Mouse (Mus musculus) ovary, adult 18-20 months (tissue): ENCODE results near the gene Trim14.
"Not testable (repeated sequence)": the region's sequence is repeated elsewhere in the genome, so short reads cannot be mapped to it uniquely, and the experiment has no call there.

Experiments used
- DNase-seq: peaks from one replicate; pipeline ENCODE4 v3.0.0; 2022; ENCODE audit warnings: low spot score, mixed read lengths

Gene Trim14

DNA sequence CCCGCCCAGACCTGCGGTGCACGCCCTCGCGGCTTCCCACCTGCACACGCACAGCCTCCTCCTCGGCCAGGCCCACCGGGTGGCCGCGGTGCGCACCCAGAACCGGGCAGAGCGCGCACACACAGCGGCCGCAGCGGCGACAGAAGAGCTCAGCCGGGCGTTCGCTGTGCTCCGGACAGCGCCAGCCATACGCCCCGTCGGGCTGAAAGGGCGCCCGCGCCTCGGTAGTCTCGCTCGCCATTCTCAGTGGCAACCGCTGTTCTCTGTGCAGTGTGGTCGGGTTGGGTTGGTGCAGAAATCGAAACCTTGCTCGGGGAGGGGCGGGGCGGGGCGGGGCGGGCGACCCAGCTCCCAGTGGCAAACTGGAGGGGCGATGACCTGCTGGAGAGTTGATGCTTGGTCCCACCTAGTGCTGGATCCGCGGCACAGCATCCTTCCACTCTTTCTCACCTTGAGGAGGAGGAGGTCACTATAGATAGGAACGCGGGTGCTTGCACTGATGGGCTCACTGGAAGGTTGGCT lies at the start of gene Trim14:
TSS of gene Trim14 (minus strand) at position 302 of the 522 bp plus-strand sequence.
- DNase-seq, result no peak

DNA sequence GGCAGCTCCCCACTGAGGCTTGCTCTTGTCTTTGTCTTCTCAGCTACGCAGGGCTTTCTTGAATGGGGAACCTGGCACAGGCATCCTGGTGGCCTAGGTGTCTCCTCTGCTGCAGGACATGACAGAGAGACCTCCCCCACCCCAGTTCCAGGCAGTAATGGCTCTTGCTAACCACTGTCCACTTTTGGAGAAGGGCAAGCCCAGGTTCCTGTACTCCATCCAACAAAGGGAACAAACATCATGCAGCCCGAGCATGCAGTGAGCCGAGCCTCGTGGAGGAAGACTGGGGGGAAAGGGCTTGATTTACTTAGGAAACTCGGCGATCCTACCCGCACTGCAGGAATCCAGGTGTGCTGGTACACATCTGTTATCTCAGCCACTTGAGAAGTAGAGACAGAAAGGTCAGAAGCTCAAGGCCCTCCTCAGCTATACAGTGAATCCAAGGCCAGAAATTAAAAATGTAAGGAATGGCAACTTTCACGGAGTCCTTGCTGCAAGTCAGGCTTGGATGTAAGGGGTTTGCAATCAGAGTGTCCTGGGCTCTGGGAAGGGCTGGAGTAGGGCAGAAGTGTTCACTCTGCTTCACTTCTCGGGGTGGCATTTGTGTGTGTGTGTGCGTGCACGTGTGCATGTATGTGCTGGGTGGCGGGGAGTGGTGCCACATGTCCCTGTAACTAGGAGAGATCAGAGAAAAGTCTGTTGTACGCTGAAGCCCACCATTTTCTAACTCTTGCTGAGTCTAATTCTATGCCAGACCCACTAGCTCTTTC lies 49.3 kb upstream of the Trim14 start:
- no peak for DNase-seq

DNA sequence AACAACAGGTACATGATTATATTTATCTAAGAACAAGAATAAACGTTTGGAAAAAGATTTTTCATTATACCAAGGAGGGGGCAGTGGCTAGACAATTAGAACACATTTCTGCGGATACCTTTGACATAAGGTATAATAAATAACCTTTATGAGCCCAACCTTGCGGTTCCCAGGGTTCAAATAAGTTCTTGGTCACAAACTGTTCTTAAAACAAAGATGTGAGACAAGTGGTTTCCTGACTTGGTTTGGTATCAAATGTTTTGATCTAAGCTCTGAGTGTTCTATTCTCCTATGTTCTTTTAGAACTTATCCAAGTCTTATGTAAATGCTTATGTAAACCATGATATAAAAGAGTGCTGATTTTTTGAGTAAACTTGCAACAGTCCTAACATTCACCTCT lies 48.6 kb upstream of the Trim14 start:
- not testable (repeated sequence) for DNase-seq

DNA sequence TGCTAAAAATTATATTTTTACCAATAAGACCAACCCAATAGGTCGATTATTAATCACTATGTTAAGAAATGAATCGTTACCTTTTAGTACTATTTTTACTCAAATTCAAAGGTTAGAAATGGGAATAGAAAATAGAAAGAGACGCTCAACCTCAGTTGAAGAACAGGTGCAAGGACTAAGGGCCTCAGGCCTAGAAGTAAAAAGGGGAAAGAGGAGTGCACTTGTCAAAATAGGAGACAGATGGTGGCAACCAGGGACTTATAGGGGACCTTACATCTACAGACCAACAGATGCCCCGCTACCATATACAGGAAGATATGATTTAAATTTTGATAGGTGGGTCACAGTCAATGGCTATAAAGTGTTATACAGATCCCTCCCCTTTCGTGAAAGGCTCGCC lies 48.1 kb upstream of the Trim14 start:
- DNase-seq, result not testable (repeated sequence)

DNA sequence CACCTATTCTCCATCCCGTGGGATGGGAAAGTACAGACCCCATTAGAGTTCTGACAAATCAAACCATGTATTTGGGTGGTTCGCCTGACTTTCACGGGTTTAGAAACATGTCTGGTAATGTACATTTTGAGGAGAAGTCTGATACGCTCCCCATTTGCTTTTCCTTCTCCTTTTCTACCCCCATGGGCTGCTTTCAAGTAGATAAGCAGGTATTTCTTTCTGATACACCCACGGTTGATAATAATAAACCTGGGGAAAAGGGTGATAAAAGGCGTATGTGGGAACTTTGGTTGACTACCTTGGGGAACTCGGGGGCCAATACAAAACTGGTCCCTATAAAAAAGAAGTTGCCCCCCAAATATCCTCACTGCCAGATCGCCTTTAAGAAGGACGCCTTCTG lies 46.1 kb upstream of the Trim14 start:
- DNase-seq, result not testable (repeated sequence)

DNA sequence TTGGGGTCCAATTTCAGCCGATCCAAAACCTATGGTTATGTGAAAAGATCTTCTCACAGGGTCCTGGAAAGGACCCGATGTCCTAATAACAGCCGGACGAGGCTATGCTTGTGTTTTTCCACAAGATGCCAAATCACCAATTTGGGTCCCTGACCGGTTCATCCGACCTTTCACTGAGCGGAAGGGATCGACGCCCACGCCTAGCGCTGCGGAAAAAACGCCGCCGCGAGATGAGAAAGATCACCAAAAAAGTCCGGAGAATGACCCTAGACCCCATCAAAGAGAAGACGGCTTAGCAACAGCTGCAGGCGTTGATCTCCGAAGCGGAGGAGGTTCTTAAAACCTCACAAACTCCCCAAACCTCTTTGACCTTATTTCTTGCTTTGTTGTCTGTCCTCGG lies 45.6 kb upstream of the Trim14 start:
- not testable (repeated sequence) for DNase-seq

DNA sequence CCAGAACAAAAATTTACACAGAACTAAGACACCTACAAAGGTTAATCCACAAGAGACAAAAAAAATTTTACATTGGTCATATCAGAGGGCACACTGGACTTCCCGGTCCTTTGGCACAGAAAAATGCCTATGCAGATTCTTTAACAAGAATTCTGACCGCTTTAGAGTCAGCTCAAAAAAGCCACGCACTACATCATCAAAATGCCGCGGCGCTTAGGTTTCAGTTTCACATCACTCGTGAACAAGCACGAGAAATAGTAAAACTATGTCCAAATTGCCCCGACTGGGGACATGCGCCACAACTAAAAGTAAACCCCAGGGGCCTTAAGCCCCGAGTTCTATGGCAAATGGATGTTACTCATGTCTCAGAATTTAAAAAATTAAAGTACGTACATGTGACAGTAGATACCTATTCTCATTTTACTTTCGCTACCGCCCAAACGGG lies 44.9 kb upstream of the Trim14 start:
- not testable (repeated sequence) for DNase-seq

DNA sequence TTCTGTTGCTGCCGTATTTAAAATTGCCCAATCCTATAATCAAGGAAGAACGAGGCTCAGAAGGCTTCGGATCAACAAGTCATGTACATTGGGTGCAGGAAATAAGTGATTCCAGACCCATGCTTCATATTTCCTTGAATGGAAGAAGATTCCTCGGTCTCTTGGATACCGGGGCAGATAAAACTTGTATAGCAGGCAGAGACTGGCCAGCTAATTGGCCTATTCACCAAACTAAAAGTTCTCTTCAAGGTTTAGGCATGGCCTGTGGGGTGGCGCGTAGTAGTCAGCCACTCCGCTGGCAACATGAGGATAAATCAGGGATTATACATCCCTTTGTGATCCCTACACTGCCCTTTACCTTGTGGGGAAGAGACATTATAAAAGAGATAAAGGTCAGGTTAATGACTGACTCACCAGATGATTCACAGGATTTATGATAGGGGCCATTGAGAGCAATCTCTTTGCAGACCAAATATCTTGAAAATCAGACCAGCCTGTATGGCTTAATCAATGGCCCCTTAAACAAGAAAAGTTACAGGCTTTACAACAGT lies 42.9 kb upstream of the Trim14 start:
- not testable (repeated sequence) for DNase-seq

DNA sequence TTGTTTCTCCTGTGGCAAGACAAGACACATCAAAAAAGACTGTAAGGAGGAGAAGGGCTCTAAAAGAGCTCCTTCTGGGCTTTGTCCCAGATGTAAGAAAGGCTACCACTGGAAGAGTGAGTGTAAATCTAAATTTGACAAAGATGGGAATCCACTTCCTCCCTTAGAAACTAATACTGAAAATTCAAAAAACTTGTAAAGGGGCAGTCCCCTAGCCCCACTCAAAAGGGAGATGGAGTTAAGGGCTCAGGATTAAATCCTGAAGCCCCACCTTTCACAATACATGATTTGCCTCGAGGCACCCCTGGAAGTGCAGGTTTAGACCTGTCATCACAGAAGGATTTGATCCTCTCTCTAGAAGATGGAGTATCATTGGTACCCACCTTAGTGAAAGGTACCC lies 42.3 kb upstream of the Trim14 start:
- no peak for DNase-seq

DNA sequence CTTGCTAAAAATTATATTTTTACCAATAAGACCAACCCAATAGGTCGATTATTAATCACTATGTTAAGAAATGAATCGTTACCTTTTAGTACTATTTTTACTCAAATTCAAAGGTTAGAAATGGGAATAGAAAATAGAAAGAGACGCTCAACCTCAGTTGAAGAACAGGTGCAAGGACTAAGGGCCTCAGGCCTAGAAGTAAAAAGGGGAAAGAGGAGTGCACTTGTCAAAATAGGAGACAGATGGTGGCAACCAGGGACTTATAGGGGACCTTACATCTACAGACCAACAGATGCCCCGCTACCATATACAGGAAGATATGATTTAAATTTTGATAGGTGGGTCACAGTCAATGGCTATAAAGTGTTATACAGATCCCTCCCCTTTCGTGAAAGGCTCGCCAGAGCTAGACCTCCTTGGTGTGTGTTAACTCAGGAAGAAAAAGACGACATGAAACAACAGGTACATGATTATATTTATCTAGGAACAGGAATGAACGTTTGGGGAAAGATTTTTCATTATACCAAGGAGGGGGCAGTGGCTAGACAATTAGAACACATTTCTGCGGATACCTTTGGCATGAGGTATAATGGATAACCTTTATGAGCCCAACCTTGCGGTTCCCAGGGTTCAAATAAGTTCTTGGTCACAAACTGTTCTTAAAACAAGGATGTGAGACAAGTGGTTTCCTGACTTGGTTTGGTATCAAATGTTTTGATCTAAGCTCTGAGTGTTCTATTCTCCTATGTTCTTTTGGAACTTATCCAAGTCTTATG lies 39.8 kb upstream of the Trim14 start:
- not testable (repeated sequence) for DNase-seq

DNA sequence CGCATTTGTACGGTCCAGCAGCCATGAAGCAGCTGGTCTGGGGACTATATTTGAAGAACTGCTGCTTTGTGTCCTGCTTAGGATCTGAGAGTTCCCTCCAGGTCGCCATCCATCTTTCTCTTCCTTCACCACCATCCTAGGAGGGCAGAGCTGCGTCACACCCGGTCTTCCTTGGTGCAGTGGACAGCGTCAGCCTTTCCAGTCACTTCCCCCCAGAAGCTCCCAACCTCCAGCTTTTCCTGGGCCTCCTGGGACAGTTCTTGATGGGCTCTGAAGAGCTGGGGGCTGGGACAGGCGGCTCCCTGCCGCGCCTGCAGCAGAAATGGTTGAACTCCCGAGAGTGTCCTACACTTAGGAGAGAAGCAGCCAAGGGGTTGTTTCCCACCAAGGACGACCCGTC lies 38.9 kb upstream of the Trim14 start:
- DNase-seq, result no peak

DNA sequence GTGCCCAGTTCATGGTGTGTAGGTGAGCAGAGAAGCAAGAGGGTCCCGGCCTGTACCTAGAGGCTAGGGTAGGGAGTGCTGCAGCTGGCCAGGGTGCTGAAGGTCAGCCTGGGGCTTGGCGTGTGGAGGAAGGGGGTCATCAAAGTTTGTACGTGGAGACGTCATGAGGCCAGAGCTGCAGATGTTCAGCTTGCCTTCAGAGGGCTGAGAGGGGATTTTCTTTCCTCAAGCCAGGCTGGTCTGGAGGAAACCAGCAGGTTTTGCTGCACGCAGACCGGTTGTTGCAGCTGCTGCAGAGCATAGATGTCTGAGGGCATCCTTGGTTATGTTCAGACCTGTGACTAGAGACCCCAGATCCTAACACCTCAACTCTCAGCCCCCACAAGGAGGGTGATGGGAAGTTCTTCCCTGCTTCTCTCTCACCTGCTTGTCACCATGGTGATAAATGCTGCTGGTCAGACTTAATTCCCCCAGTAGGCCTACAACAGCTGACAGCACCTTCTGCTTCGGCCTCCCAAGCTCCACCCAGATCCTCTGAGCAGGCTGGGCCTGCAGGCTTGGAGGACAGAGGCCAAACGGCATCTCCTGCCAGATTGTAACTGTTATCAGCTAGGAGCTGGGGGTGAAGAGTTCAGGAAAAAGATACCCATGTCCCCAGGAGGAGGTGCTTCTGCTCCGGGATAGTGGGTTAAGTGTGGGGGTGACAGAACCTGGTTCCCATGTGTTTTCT lies 38.2 kb upstream of the Trim14 start:
- DNase-seq, result peak; percentile 38

DNA sequence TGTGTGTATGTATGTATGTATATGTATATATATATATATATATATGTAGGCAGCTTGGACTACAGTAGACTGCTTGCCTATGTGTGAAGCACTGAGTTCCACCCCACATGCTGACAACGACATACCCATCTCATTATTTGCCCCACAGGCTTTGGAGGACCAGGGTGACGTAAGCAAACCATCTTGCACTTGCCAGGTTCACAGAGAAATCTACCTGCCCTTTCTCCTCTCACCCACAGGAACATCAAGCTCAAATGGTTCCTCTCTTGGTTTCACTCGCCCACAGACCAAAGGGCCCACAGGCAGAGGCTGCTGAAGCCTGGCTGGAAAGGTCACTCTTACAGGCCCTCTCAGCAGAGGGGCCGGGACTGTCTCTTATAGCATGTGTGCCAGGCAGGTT lies 36.7 kb upstream of the Trim14 start:
- DNase-seq, result no peak

DNA sequence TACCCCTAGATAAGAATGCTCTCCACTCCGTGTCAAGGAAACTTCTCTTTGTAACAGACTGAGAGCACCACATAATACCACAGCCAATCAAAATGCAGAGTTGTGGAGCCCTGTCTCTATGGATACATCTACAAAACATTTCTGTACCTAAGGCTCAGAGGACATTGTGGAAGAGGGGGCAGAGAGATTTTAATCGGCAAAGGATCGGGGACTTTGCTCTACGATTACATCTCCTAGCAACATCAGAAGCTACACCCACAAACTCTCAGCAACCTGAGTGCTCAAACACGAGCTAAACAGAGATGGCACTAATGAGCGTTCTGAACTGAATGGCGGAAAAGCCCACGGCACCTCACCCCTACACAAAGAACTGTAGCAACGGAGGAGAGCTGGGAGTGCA lies 35.8 kb upstream of the Trim14 start:
- no peak for DNase-seq

DNA sequence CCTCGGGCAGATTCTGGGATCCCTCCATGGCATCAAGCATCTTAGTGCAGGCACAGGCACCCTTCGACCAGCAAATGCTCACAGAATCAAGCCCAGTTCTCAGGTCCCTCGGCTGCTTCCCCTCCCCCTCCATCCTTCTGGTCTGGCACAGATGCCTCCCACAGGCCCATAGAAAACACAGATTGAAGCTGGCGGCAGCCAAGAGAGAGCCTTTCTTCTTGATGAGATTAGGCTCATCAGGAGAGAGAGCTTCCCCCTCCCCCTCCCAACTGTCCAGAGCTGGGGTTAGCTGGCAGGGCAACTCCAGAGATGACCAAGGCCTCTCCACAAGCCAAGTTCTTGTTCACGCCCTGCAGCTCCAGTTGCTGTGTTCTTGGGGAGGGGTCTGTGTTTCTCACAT lies 33.7 kb upstream of the Trim14 start:
- DNase-seq, result no peak

DNA sequence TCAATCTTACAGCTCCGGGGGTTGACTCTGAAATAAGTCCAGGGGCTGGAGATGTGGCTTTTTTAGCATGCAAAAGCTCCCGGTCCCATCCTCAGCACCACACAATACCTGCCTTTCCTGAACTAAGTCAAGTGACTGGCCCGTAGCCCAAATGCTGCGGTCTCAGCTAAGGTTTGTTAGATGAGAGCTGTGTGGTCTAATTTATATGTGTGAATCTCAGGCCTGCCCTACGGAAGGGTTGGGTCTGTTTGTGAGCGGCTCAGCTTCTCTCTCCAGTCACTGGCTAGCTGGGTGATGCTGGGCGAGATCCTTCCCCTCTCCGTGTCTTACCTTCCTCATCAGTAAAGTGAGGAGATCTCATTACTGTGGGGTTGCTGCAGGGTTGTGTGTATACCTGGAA lies 32.2 kb upstream of the Trim14 start:
- no peak for DNase-seq

DNA sequence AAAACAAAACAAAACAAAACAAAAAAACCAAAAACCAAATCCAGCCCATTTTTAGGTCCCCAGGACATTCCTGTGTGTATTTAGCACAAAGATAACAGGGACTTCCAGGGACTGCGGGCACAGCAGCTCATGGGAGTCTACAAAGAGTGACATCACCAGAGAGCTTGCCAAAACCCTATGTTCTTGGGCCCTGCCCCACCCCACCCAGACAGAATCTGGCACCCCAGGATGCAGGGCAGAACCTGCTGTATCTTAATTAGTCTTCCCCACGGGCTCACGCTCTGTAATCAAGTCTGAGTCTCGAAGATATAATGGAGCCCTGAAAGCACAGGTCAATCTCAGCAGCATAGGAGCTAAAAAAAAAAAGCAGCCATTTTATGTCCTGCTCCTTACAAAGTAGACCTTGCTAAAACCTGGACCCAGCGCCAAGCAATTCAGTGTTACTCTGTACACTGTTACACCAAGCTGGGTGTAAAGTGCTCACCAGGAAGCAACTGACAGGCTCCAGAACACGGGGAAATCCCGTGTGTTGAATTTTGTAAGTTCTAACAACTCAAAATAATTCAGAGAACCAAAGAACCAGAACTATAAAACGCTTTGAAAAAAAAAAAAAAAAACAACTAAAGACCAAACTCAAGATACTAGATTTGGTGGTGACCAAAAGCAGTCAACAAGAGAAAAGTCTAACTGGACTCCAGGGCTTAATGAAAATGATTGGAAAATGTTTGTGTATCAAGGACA lies 31.2 kb upstream of the Trim14 start:
- DNase-seq, result no peak

DNA sequence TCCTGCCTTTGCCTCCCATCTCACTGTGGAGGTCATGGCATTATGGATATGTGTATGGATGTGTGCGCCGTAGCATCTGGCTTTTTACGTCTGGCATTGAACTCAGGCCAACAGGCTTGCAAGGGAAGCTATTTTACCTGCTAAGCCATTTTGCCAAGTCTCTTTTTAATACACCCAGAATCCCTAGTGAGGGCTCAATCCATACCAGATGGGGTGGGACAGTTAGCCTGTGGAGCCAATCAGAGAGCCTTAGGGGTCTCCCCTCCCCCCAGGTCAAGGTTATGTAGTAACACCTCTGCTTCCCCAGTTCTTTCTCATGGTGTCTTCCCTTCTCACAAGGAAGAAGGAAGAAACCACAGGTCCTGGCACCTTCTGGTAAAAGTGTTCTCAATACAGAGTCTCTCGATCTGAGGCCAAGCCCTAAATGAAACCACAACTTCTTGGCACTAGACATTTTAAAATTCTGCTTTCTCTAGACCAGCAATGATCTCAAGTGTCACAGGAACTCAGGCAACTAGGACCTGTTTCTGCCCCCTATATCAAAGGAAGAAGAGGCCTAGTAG lies 29.5 kb upstream of the Trim14 start:
- no peak for DNase-seq

DNA sequence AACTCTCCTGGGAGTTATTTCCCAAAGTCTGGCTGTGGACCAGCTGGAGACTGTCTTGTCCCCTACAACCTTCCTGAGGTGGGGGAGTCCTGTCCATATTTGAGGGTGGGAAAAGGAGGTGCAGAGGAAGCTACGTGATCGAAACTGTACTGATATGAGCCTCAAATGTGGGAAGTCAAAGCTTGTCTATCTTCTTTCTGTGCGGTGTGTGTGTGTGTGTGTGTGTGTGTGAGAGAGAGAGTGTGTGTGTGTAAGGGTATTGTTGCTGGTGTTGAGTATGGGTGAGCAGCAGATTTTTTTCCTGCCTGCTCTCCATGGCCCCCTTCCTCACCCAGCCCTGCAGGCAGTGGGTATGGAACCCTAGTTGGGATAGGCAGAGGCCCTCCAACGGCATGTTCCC lies 28.3 kb upstream of the Trim14 start:
- DNase-seq, result no peak

DNA sequence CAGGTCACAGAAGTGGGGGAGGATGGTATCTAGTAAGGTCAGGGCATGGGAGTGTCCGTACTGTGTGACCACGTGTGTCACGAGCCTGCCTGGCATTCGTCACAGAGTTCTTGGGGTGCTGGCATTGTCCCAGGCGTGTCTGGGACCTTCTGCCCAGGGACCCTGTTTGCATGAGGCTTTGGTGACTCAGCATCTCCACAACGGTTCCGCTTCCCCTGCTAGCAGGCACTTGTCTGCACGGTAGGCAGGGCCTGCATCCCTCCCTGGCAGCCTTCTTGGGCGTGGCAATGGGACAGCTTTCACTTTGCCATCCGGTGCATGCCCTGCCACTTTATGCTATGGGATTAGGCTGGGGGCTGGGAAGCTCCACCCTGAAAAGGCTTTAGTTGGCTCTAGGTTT lies 27.9 kb upstream of the Trim14 start:
- DNase-seq, result peak; percentile 29

DNA sequence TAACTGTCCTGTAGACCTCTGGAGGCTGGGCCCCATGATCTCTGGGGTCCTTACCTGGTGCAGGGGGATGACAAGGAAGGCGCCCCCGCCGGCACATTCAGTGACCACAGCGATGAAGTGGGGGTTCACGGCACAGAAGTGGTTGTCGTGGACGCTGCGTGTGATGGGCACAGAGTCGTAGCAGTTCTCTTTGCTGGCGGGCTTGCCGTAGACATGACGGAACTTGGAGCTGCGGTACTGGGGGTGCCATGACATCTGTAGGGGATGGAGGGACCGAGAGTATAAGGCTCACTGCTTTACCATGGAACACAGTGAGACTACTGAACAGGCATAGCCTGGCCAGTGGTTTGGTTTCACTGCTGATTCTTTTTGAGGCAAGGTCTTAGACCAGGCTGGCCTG lies 26.9 kb upstream of the Trim14 start:
- no peak for DNase-seq
